Mouse (Mus musculus) kidney, postnatal 14 days (tissue): Measurements from ENCODE around the gene Tagln.
A peak's percentile ranks its signal among the peaks of the same experiment; 100 is the strongest.

Experiments used
- DNase-seq: peaks from one replicate; pipeline ENCODE4 v3.0.0; 2022; ENCODE audit warnings: mixed read lengths

Tagln gene

GRCm38 (mm10) chr9:45945721-45946120 lies 9.9 kb upstream of the Tagln start:
- DNase-seq = no peak

- DNase-seq = no peak
Observed at GRCm38 (mm10) chr9:45944506-45945400, 8.9 kb upstream of the Tagln start.

DNA sequence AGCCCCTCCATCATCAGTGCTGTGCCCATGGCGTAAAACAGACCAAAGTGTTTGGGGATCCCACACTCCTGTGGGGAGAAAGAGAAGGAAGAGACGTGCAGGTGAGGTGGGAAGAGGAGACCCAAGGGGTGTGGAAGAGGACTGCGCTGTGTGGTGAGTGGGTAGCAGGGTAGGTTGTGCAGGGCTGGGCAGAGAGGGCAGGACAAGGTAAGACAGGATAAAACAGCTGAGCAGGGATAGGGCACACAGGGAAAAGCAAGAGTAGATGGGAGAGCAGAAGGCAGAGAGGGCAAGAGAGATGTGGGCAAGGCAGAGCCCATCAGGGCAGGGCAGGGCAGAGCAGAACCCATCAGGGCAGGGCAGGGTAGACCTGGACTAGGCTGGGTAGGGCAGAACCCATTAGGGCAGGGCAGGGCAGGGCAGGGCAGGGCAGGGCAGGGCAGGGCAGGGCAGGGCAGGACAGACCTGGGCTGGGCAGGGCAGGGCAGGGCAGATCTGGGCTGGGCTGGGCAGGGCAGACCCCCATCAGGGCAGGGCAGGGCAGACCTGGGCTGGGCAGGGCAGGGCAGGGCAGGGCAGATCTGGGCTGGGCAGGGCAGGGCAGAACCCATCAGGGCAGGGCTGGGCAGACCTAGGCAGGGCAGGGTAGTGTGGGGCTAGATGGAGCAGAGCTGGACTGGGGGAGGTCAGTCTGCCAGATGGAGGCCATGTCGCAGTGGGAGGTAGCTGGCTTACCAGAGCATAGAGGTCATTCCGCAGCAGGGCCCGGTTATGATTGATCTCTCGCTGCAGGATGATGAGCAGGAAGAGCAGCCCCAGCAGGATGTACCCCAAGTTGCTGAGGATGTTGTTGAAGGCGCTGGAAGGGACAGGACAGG lies 8.0 kb upstream of the Tagln start:
- no peak for DNase-seq

DNA sequence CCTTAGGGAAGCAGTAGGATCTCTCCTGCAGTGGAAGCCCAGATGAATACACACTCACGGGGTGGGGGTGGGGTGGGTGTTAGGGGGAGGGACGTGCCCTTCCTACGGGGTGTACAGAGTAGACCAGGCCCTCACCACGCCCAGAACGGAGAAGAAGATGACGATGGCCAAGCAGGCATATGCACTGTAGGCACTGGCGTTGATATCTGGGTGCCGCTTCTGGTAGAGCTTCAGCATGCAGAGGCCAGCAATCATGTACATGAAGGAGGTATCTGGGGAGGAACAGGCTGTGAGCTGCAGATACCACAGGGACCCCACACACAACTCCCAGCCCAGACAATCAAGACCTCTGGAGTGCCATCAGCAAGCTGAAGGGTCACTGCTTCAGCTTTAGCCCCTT lies 7.1 kb upstream of the Tagln start:
- DNase-seq = no peak

DNA sequence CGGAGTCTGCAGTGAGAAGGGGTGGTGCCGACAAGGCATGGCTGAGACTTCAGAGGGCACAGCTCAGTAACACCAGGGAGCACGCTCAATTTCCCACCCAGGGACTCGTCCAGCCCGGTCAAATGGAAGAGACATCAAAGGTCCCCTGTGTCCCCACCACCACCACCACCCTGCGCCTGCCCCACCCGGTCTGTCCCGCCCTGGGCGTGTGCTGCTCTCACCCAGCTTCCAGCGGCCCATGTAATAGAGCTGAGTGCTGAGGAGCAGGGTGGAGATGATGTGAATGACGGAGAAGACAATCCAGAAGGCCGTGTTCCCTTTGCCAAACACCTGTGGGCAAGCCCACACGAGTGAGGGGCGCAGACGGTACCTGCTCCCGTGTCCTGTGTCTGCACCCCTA lies 6.6 kb upstream of the Tagln start:
- no peak for DNase-seq

DNA sequence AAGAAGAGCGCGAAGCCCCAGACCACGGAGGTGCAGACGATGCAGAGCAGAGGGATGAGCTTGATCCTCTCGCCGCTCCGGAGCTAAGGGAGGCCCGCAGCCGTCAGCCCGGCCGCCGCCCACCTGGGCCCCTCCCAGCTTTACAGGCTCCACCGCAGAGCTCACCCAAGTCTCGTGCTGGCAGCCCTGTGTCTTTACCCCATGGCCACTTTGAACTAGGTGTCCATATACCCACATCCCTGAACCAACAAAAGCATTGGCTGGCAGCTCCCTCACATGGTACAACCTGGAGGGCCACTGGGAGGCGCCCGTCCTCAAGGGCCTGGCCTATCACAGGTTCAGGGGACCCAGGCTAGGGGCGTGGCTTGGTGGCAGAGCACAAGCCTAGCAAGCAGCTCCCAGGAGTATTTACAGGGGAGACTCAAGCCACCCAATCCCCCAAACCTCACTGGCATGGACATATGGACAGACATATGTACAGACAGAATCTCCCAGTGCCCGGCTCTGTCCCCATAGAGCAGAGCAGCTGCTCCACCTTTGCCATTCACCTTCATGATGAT lies 5.6 kb upstream of the Tagln start:
- DNase-seq = no peak

- no peak for DNase-seq
Observed at GRCm38 (mm10) chr9:45939794-45940193, 3.9 kb upstream of the Tagln start.

- DNase-seq = no peak
Observed at GRCm38 (mm10) chr9:45938952-45939637, 3.2 kb upstream of the Tagln start.

DNA sequence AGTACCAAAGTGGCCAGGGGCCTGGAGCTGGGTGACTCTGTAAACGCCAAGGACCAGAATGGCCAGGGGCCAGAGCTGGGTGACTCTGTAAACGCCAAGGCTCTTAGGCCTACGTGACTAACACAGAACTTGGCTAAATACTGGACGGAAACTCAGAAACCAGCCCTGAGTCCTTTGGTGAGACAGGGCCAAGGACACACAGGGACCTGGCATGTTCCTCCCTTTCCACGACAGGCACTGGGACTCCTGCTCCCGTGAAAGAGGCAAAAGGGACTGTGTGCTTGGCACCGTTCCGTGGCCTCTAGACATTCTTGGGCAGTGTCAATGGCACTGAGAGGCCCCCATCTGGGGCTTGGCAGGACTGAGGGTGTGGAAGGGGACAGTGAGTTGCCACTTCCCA lies 2.2 kb upstream of the Tagln start:
- no peak for DNase-seq

DNA sequence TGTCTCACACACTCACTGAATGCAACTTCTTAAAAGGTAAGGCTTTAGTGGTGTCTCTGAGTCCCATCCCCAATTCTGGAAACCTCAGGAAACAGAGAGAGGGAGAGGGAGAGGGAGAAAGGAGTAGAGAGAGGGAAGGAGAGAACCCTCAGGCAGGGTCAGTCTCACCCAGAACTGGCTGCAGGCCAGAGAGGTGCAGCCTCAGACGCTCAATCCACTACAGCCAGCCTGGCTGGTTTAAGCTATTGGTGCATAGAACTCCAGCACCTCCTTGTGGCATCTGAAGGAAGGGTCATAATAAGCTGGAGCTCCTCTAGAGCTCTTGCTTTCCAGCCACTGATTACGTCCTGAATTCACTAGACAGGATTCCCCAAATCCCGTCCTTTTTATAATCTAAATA lies 1.0 kb upstream of the Tagln start:
- DNase-seq = peak; percentile 88

DNA sequence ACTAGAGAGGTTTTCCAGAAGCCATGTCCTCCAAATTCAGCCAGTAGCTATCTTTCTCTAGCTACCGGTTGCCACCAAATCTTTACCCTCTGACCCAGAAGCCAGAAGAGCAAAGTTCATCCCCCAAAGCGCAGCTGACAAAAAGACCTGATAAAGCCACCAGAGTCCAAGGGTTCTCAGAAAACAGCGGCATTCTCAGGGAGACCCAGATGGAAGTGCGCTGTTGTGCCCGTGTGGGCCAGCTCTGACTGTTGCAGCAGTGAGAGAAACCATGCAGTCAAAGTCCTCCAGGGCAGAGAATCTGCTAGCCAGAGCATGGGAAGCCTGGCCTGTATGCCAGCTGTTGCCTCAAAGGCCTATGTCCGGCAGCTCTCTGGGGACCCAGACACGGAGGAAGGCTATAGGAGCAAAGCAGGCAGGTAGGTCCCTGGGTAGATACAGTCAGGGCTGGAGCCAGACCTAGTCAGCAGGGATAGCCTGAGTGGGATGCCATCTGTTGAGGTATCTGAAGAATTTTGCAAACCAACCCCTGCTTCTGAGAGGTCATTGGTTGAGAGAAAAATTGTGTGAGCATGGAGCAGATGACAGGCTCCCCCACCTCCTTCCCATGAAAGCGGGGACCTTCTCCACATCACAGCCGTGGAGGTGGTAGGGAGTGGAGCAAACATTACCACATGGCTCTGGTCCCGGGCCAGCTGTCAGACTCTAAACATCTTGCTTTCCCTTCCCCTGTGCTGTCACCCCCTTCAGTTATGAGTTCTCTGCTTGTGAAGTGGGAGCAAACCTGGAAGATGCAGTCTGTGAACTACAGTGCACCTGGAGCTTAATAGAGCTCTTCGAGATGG lies 3.1 kb downstream of the Tagln start:
- peak; percentile 37 for DNase-seq

- DNase-seq = peak; percentile 48
Observed at GRCm38 (mm10) chr9:45931958-45932357, 3.9 kb downstream of the Tagln start.

DNA sequence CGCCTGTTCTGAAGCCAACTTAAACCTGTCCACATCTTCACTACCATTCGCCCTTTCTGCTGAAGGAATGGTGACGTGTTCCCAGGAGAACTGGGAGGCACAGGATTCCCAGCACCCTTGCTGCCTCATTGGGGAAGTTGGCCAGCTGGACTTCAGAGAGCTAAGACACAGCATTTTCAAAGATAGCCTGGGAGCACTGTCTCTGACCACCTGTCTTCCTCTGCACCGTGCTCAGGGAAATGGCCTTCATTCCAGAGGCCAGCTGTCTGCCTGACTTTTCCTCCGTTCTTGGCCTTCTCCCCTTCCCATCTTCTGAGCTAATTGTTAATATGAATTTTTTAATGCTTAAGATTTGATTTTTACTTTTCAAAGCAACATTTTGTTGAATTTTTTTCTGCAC lies 6.6 kb downstream of the Tagln start:
- no peak for DNase-seq

DNA sequence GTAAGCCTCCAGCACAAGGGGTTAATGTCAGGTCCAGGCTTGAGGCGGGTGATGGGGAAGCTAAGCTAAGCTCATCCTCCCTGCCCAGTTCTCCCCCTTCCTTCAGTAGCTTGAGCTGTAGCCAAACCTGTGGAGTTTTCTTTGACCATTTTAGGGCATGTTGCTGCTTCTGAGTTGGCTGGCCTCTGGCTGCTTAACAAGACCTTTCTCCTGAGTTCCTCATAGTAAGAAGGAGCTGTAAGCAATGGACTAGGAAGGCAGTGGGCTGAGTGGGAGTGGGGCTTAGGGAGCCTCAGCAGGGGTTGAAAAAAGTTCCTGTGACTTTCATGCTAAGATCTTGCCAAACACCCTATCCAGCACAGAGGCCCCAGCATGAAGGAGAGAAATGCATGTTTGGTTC lies 16.0 kb downstream of the Tagln start:
- no peak for DNase-seq

- DNase-seq = peak; percentile 82
Observed at GRCm38 (mm10) chr9:45917041-45917934, 18.6 kb downstream of the Tagln start.

DNA sequence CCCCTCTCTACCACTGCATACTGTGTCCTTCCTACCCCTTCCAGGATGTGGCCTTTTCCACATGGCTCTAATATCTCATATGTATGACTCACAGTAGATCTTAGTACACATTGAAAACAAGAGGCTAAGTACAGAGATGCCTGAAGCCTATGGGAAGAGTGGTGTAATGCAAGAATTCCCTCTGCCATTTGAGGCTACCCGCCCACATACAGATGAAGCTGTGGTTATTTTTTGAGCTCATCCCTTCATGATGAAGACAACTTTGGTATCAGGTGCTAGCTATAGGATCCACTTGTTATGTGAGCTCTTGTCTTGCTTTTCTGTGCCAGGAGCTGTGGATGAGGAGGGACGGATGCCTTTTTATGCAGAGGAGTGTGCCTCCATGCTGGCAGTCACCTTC lies 20.2 kb downstream of the Tagln start:
- no peak for DNase-seq

DNA sequence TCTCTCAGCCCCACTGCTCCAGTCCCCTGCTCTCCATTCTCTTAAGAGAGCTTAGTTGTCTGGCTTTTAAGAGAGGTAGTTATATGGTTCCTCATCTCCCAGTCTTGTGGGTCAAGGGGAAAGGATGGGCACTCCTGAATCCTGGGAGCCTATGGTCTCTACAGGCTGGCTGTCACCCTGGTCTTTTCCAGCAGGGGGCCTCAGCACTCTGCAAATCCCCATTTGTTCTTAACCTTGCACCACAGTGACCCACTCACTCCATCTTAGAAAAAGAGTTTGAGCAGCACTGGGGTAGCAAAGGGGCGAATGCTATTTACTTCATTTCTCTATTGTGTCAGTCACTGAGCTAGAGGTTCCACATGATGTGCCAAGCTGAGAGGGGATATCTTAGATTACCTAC lies 24.2 kb downstream of the Tagln start:
- peak; percentile 63 for DNase-seq

- no peak for DNase-seq
Observed at GRCm38 (mm10) chr9:45910995-45911394, 24.9 kb downstream of the Tagln start.

- DNase-seq = no peak
Observed at GRCm38 (mm10) chr9:45907078-45907428, 28.8 kb downstream of the Tagln start.

DNA sequence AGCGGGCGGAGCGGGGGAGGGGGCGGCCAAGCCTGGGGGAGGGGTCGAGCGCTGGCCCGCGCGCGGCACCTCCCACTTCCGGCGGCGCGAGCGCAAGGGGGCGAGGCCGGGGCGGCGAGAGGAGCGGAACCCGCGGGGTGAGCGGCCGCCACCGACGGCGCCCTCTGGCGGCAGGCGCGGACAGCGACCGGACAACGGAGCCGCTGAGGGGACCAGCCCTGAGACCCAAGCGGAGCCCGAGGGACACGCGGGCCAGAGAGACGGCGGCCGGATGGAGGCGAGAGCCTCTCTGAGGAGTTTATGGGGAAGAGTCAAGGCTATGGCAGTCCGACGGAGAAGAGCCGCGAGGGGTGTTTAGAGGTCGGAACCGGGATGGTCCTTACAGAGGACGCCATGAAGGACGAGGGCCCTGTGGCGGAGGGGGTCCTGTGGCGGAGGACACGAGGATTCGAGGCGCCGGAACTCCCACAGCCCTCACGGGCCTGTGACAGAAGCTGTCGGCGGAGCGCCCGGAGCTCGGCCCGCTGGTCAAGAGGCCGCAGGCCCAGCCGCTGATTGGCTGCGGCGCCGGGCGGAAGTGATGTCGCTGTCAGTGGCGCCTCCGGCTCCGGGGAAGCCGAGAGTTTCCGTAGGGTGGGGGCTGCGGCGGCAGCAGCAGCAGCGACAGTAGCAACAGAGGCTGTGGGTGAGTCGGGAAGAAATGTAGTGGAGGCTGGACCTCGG lies 29.3 kb downstream of the Tagln start, which contains the start of the genes Pcsk7 and Rnf214:
TSS of gene Pcsk7 (plus strand) at position 143 of the 723 bp plus-strand sequence.
TSS of gene Rnf214 (minus strand) at position 557 of the 723 bp plus-strand sequence.
- DNase-seq = peak; percentile 96
